ENCODE assay signal across 9 mouse cellular contexts in the genomic region with DNA sequence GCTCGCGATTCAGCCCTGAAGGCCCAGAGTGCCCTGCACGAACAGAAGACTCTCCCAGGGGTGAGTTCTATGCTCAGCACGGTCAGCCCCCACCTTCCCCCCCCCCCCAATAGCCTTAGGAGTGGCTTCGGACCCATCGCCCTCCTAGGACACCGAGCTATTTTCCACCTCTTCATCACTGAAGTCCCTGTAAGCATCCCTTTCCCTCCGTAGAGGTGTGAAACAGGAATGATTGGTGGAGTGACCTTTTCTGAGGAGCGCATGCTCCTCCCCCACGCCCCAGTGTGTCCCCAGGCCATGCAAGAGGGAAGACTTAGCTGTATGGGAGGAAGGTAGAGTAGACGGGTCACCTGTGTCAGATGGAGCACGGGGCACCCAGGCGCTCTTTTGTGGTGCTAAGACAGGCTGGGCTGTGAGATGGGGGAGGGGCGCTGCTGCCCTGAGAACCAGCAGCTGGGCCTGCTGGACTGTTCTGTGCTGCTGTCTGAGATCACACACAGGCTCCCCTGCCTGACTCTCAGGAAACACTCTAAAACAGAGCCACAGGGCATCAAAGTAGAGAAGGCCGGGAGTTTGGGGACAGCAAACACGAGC. TPM values are rescaled to one million over a fixed set of nuclear protein-coding genes. Genes with fewer than 3 reads are reported as not detected.
DNase-seq lines count a peak whose midpoint lies in the region; ATAC-seq lines count a peak whose summit lies in the region.
"Had no signal": no experiment of that assay in that cellular context is flagged by ENCODE, and none has a peak within 500 bp of the region (broad histone marks: within the 10 kb centered on the region; RNA-seq: fewer than 3 reads in every experiment).

A gene (minus strand): TSS at position 51 of the 594 bp plus-strand sequence.

- no peaks in the 10 kb centered on the region for H3K9me3 ChIP-seq in heart, embryonic 16.5 days (replicated peaks; ENCODE audit: control insufficient read depth, low read length)
- H3K9me3 ChIP-seq in hindbrain, embryonic 10.5 days: no peaks in the 10 kb centered on the region
- no peaks in the 10 kb centered on the region for H3K9me3 ChIP-seq in midbrain, embryonic 15.5 days

- peak within 1 kb of the TSS; percentile 55 for H3K4me2 ChIP-seq in heart, embryonic 16.5 days (ENCODE audit: low read depth, low read length)
- H3K4me2 ChIP-seq in midbrain, embryonic 15.5 days: peak within 1 kb of the TSS; percentile 83

- no peaks in the 10 kb centered on the region for H3K36me3 ChIP-seq in heart, embryonic 16.5 days (ENCODE audit: control insufficient read depth, insufficient read depth)
- H3K36me3 ChIP-seq in hindbrain, embryonic 10.5 days: peaks cover 11% of the 10 kb centered on the region; the same call in 1 of the 2 replicates
- H3K36me3 ChIP-seq in midbrain, embryonic 15.5 days (replicated peaks): peaks cover 2% of the 10 kb centered on the region; the same call in 1 of the 2 replicates

- H3K4me1 ChIP-seq in heart, embryonic 16.5 days (ENCODE audit: control insufficient read depth, insufficient read depth, low read length): peaks cover 8% of the 10 kb centered on the region; the same call in 1 of the 2 replicates
- peaks cover 94% of the 10 kb centered on the region for H3K4me1 ChIP-seq in hindbrain, embryonic 10.5 days (replicated peaks)
- H3K4me1 ChIP-seq in midbrain, embryonic 15.5 days: peaks cover 72% of the 10 kb centered on the region

- no peak within 1 kb of the TSS for H3K9ac ChIP-seq in heart, embryonic 16.5 days (ENCODE audit: low read length)
- H3K9ac ChIP-seq in midbrain, embryonic 15.5 days: peak within 1 kb of the TSS; percentile 85

- H3K27ac ChIP-seq in heart, embryonic 16.5 days (ENCODE audit: low read length): no peak within 1 kb of the TSS
- peak within 1 kb of the TSS; percentile 92 for H3K27ac ChIP-seq in hindbrain, embryonic 10.5 days
- peak within 1 kb of the TSS; percentile 91 for H3K27ac ChIP-seq in midbrain, embryonic 15.5 days
- H3K27ac ChIP-seq: macrophage had no signal

- 10% methylated on average over 16 of the region's 16 CpGs for WGBS in heart, embryonic 16.5 days
- WGBS in hindbrain, embryonic 10.5 days: 7% methylated on average over 16 of the region's 16 CpGs
- 13% methylated on average over 16 of the region's 16 CpGs for WGBS in midbrain, embryonic 15.5 days

- no peak for ATAC-seq in heart, embryonic 16.5 days (replicated peaks; ENCODE audit: extremely low read depth, insufficient read depth, low FRiP score)
- no peak for ATAC-seq in midbrain, embryonic 15.5 days (replicated peaks)
- no peak for ATAC-seq in megakaryocyte-erythroid progenitor cell, adult 5-6 weeks (replicated peaks; ENCODE audit: low FRiP score, low TSS enrichment, poor library complexity, severe bottlenecking)

- DNase-seq in heart, adult 9 months (ENCODE audit: low spot score in 2 of 2): no peak
- DNase-seq in embryo, embryonic 10.5 days (ENCODE audit: low spot score): peak; percentile 27
- DNase-seq in hindbrain, embryonic 10.5 days (ENCODE audit: low spot score): peak; percentile 40
- no peak for DNase-seq in right cerebral cortex, adult 18-20 months
- DNase-seq in cerebellum, postnatal 25 days: no peak

- H3K4me3 ChIP-seq in heart, embryonic 16.5 days (ENCODE audit: low read length): peak within 1 kb of the TSS; percentile 26
- H3K4me3 ChIP-seq in hindbrain, embryonic 10.5 days: peak within 1 kb of the TSS; percentile 59
- peak within 1 kb of the TSS; percentile 69 for H3K4me3 ChIP-seq in midbrain, embryonic 15.5 days

- peaks cover 33% of the 10 kb centered on the region for H3K27me3 ChIP-seq in heart, embryonic 16.5 days (ENCODE audit: control insufficient read depth, insufficient read depth, low read length)
- peaks cover 30% of the 10 kb centered on the region for H3K27me3 ChIP-seq in hindbrain, embryonic 10.5 days (ENCODE audit: insufficient read depth, poor library complexity, severe bottlenecking)
- no peaks in the 10 kb centered on the region for H3K27me3 ChIP-seq in midbrain, embryonic 15.5 days (replicated peaks)

RNA-seq across cellular contexts. Expression of the gene that starts here (rescaled TPM):
- polyA plus RNA-seq in heart, embryonic 16.5 days (2015; fragmentation: Nextera tagmentation; extraction: Ambion mirVana): 4.7 and 5.0 TPM in 2 replicates
- polyA plus RNA-seq in hindbrain, embryonic 10.5 days (2016; fragmentation: Nextera tagmentation; extraction: Ambion mirVana): 6.5 and 19.3 TPM in 2 replicates
- polyA plus RNA-seq in midbrain, embryonic 15.5 days (2015; fragmentation: Nextera tagmentation; extraction: Ambion mirVana): 20.1 and 21.3 TPM in 2 replicates
- total RNA-seq in megakaryocyte-erythroid progenitor cell, adult 5-6 weeks (2014; fragmentation: Nextera tagmentation): 3.9 TPM in 1 of 2 replicates, not detected in the other
- not detected in 2 replicates for total RNA-seq in megakaryocyte-erythroid progenitor cell, adult 5-6 weeks (2017)

Comparison
In these comparisons a context has a peak if more than half of its experiments do, and no peak if none do; other contexts are left out.
1. DNase-seq: peak in embryo, embryonic 10.5 days (single experiment) and hindbrain, embryonic 10.5 days (single experiment); none in heart, adult 9 months (0 of 2), right cerebral cortex, adult 18-20 months (single experiment) and cerebellum, postnatal 25 days (0 of 2).
2. Peak in every context shown above with its lines, with median percentiles within 50 percentile points of each other: H3K4me3 ChIP-seq.